Mouse (Mus musculus): ENCODE measurements around the gene Jrkl. TPM values are rescaled to one million over a fixed set of nuclear protein-coding genes. Genes with fewer than 3 reads are reported as not detected.
A peak's percentile ranks its signal among the peaks of the same experiment; 100 is the strongest.

Jrkl gene
- polyA plus RNA-seq (2012; rRNA removed) = 0.73 and 0.97 TPM in 2 replicates

DNA sequence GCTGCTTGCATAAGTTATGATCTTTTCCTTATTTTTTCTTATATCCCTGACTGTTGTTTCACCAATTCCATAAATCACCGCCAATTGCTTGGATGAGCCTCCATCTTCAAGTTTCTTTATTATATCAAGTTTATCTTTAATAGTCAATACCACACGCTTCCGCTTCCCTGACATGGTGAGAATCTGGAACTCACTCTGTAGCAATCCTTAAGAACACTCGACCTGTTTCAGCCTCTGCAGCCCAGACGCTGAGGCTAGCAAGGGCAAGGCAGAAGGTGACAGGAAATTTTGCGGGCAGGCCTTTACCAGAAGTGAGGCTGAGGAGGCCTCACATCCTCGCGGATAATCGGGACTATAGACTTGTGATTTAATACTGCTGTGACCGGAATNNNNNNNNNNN is at the start of gene Jrkl:
Gene Jrkl, minus strand, starts transcription at position 349 of the 400 bp plus-strand sequence.
- Histone ChIP-seq H3K27ac (ENCODE audit: control insufficient read depth, insufficient read depth, low read length) (peak within 1 kb of the TSS; percentile 64), H3K27me3 (ENCODE audit: control insufficient read depth, insufficient read depth, low read length) (no peaks in the 10 kb centered on the region), H3K36me3 (ENCODE audit: control insufficient read depth, insufficient read depth, low read length) (no peaks in the 10 kb centered on the region), H3K4me3 (ENCODE audit: control insufficient read depth, insufficient read depth, low read length) (peak within 1 kb of the TSS; percentile 89), H3K4me1 (replicated peaks; ENCODE audit: control insufficient read depth, insufficient read depth, low read length) (peaks cover 2% of the 10 kb centered on the region; the same call in 1 of the 2 replicates)
- peak; percentile 40 for DNase-seq
- no peak for TF ChIP-seq POLR2A (IDR thresholded peaks at IDR 0.05; ENCODE audit: control insufficient read depth, extremely low read depth, insufficient read depth, low read length, poor library complexity)
- TF ChIP-seq CTCF (IDR thresholded peaks at IDR 0.05; ENCODE audit: borderline replicate concordance, control insufficient read depth, extremely low read depth, insufficient read depth, low read length, poor library complexity) = no peak
- 2% methylated on average over 10 of the region's 10 CpGs for WGBS

DNA sequence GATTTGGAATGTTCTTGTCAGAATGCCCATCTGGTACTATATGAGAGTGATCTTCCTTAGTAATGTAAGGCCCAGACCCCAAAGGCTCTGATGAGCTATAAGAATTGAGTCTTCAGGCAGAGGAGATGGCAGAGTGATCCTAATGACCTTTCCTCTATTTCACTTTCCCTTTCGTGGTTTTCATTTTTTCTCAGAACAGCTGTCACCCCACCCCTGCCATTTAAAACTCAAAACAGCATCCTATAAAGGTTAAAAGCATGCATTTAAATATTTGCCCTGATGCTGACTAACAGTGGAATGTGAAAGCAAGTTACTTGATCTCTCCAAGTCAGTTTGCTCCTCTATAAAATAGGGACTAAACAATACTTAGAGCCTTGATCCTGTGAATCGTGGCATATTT is 41.9 kb upstream of the Jrkl start:
- Histone ChIP-seq H3K27ac (ENCODE audit: control insufficient read depth, insufficient read depth, low read length) (no peak overlapping the region), H3K4me1 (replicated peaks; ENCODE audit: control insufficient read depth, insufficient read depth, low read length) (no peaks in the 10 kb centered on the region), H3K36me3 (ENCODE audit: control insufficient read depth, insufficient read depth, low read length) (peaks cover 6% of the 10 kb centered on the region; the same call in 1 of the 2 replicates), H3K27me3 (ENCODE audit: control insufficient read depth, insufficient read depth, low read length) (no peaks in the 10 kb centered on the region), H3K4me3 (ENCODE audit: control insufficient read depth, insufficient read depth, low read length) (no peak overlapping the region)
- no peak for DNase-seq
- TF ChIP-seq POLR2A (IDR thresholded peaks at IDR 0.05; ENCODE audit: control insufficient read depth, extremely low read depth, insufficient read depth, low read length, poor library complexity) (no peak), CTCF (IDR thresholded peaks at IDR 0.05; ENCODE audit: borderline replicate concordance, control insufficient read depth, extremely low read depth, insufficient read depth, low read length, poor library complexity) (no peak)
- WGBS = 67% methylated on average over 2 of the region's 2 CpGs

DNA sequence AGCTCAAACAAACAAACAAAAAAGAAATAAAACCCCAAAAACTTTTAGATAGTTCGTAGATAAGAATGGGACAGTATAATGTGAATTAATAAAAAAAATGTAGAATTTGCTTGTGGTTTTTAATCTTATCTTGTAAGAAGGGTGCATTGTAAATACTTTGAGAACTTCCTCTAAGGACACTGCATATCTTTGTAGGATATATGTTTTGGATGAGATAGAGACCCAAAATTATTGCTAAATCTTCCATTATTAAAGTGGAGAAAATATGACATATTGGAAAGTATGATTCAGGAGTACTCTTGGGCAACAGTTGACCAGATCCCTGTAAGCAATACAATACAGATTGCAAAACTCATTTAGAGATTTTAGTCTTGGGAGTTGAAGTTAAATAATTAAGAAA is 27.6 kb upstream of the Jrkl start:
- TF ChIP-seq CTCF (IDR thresholded peaks at IDR 0.05; ENCODE audit: borderline replicate concordance, control insufficient read depth, extremely low read depth, insufficient read depth, low read length, poor library complexity) = no peak
- no peak for TF ChIP-seq POLR2A (IDR thresholded peaks at IDR 0.05; ENCODE audit: control insufficient read depth, extremely low read depth, insufficient read depth, low read length, poor library complexity)
- 0 out of 2 replicates have a peak, but pooled peaks cover 8% of the 10 kb centered on the region for H3K36me3 ChIP-seq (ENCODE audit: control insufficient read depth, insufficient read depth, low read length)
- WGBS = 96% methylated on average over 1 of the region's 1 CpGs
- H3K27me3 ChIP-seq (ENCODE audit: control insufficient read depth, insufficient read depth, low read length) = no peaks in the 10 kb centered on the region
- no peak for DNase-seq
- no peaks in the 10 kb centered on the region for H3K4me1 ChIP-seq (replicated peaks; ENCODE audit: control insufficient read depth, insufficient read depth, low read length)
- H3K27ac ChIP-seq (ENCODE audit: control insufficient read depth, insufficient read depth, low read length) = no peak overlapping the region
- no peak overlapping the region for H3K4me3 ChIP-seq (ENCODE audit: control insufficient read depth, insufficient read depth, low read length)

DNA sequence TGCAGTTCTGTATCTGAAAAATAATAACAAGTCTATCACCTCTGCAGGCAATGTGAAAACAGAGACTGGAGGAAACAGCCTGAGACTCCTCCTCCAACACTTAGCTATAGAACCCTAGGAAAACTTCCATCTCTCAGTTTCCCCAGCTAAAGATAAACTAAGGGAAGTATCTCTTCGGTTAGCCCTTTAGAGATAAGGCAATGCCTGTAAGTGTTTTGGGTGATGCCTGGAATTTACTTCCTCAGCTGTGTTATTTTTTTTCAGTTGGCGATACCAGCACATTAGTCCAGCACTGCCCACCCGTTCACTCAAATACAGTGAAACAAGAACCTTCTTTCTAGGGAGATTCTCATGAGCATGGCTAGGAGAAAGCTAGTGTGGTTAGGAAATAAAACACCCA is 15.4 kb upstream of the Jrkl start:
- 92% methylated on average over 3 of the region's 3 CpGs for WGBS

DNA sequence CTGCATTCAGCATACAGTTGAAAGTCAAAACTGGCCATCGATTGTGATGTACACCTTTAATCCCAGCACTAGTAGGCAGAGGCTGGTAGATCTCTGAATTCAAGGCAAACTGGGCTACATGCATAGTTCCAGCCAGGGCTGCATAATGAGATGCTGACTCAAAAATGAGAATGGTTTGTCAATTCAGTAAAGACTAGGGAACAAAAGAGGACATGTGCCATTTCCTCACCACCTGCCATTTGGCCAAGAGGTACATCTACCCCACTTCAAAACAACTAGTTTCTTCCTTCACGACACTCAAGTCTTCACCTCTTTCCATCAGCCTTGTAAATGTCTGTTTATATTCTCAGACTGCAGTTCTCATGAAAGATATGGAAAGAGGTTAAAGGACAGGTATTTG is 12.5 kb upstream of the Jrkl start:
- H3K36me3 ChIP-seq (ENCODE audit: control insufficient read depth, insufficient read depth, low read length) = peaks cover 4% of the 10 kb centered on the region; the same call in 1 of the 2 replicates
- WGBS = 73% methylated on average over 2 of the region's 2 CpGs
- DNase-seq = no peak
- H3K4me3 ChIP-seq (ENCODE audit: control insufficient read depth, insufficient read depth, low read length) = no peak overlapping the region
- no peaks in the 10 kb centered on the region for H3K27me3 ChIP-seq (ENCODE audit: control insufficient read depth, insufficient read depth, low read length)
- H3K4me1 ChIP-seq (replicated peaks; ENCODE audit: control insufficient read depth, insufficient read depth, low read length) = no peaks in the 10 kb centered on the region
- no peak for TF ChIP-seq POLR2A (IDR thresholded peaks at IDR 0.05; ENCODE audit: control insufficient read depth, extremely low read depth, insufficient read depth, low read length, poor library complexity)
- TF ChIP-seq CTCF (IDR thresholded peaks at IDR 0.05; ENCODE audit: borderline replicate concordance, control insufficient read depth, extremely low read depth, insufficient read depth, low read length, poor library complexity) = no peak
- H3K27ac ChIP-seq (ENCODE audit: control insufficient read depth, insufficient read depth, low read length) = no peak overlapping the region

More for the DNA sequence above, 15.4 kb upstream of the Jrkl start:
- no peak for DNase-seq
- H3K4me3 ChIP-seq (ENCODE audit: control insufficient read depth, insufficient read depth, low read length) = no peak overlapping the region
- peaks cover 3% of the 10 kb centered on the region; the same call in 1 of the 2 replicates for H3K36me3 ChIP-seq (ENCODE audit: control insufficient read depth, insufficient read depth, low read length)
- H3K27ac ChIP-seq (ENCODE audit: control insufficient read depth, insufficient read depth, low read length) = no peak overlapping the region
- H3K27me3 ChIP-seq (ENCODE audit: control insufficient read depth, insufficient read depth, low read length) = no peaks in the 10 kb centered on the region
- no peaks in the 10 kb centered on the region for H3K4me1 ChIP-seq (replicated peaks; ENCODE audit: control insufficient read depth, insufficient read depth, low read length)
- TF ChIP-seq POLR2A (IDR thresholded peaks at IDR 0.05; ENCODE audit: control insufficient read depth, extremely low read depth, insufficient read depth, low read length, poor library complexity) = no peak
- TF ChIP-seq CTCF (IDR thresholded peaks at IDR 0.05; ENCODE audit: borderline replicate concordance, control insufficient read depth, extremely low read depth, insufficient read depth, low read length, poor library complexity) = no peak

DNA sequence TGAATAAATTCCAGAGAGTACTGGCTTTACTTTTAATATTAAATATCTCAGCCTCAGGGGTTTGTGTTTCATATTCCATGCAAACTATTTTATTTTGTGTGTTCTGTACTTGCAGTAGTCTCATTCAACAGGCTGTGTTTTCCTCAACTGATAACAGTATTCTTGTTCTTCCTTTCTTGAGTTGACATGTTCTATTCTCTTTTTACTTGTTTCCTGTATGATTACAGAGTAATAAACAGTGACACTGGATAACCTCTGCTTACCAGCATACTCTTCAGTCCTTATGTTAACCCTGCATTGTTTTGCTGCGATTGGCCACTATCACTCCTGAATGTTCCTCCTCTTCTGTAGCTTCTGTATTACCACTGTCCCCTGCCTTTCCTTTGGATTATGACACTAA is 11.1 kb upstream of the Jrkl start:
- H3K4me3 ChIP-seq (ENCODE audit: control insufficient read depth, insufficient read depth, low read length) = no peak overlapping the region
- WGBS = 95% methylated on average over 1 of the region's 1 CpGs
- H3K4me1 ChIP-seq (replicated peaks; ENCODE audit: control insufficient read depth, insufficient read depth, low read length) = no peaks in the 10 kb centered on the region
- no peak for DNase-seq
- no peak overlapping the region for H3K27ac ChIP-seq (ENCODE audit: control insufficient read depth, insufficient read depth, low read length)
- H3K36me3 ChIP-seq (ENCODE audit: control insufficient read depth, insufficient read depth, low read length) = peaks cover 8% of the 10 kb centered on the region; the same call in 1 of the 2 replicates
- TF ChIP-seq CTCF (IDR thresholded peaks at IDR 0.05; ENCODE audit: borderline replicate concordance, control insufficient read depth, extremely low read depth, insufficient read depth, low read length, poor library complexity) (no peak), POLR2A (IDR thresholded peaks at IDR 0.05; ENCODE audit: control insufficient read depth, extremely low read depth, insufficient read depth, low read length, poor library complexity) (no peak)
- no peaks in the 10 kb centered on the region for H3K27me3 ChIP-seq (ENCODE audit: control insufficient read depth, insufficient read depth, low read length)

DNA sequence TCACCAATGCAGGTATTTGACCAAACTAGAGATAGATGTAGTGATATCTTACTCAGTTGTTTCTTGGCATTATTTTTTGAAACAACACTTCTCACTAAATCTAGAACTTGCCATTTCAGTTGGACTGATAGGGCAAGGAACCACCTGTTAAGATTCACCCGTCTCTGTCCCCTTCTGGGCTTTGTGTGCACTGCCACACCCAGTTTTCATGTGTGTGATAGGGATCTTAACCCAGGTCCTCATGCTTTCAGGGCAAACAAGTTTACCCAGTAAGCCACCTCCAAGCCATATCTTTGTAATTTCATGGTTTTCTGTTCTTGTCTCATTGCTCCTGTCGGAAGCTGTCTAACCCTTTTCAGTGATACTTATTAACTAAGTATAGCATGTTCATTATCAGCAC is 5.6 kb upstream of the Jrkl start:
- no peak overlapping the region for H3K4me3 ChIP-seq (ENCODE audit: control insufficient read depth, insufficient read depth, low read length)
- TF ChIP-seq POLR2A (IDR thresholded peaks at IDR 0.05; ENCODE audit: control insufficient read depth, extremely low read depth, insufficient read depth, low read length, poor library complexity) = no peak
- no peak for TF ChIP-seq CTCF (IDR thresholded peaks at IDR 0.05; ENCODE audit: borderline replicate concordance, control insufficient read depth, extremely low read depth, insufficient read depth, low read length, poor library complexity)
- no peak overlapping the region for H3K27ac ChIP-seq (ENCODE audit: control insufficient read depth, insufficient read depth, low read length)
- peaks cover 8% of the 10 kb centered on the region; the same call in 1 of the 2 replicates for H3K36me3 ChIP-seq (ENCODE audit: control insufficient read depth, insufficient read depth, low read length)
- no peak for DNase-seq
- H3K27me3 ChIP-seq (ENCODE audit: control insufficient read depth, insufficient read depth, low read length) = no peaks in the 10 kb centered on the region
- H3K4me1 ChIP-seq (replicated peaks; ENCODE audit: control insufficient read depth, insufficient read depth, low read length) = no peaks in the 10 kb centered on the region
- 65% methylated on average over 2 of the region's 2 CpGs for WGBS

Data from thymus, adult 2 months (tissue).